Mouse (Mus musculus) forebrain, embryonic 14.5 days (tissue): ENCODE measurements at regions not wholly inside any gene's neighbourhood (a gene's known extent, or its start where the extent isn't known, plus 50 kb on each side); places are given as distances from the start of the nearest gene placed in this dataset.
A peak's percentile ranks its signal among the peaks of the same experiment; 100 is the strongest.

ENCODE experiments used
- ATAC-seq: fragments of 200-750 bp; cut with Nextera tagmentation; 2 replicates; pipeline ENCODE4 v1.8.0; 2017; ENCODE audit warnings: mild to moderate bottlenecking, moderate library complexity
- DNase-seq: peaks from one replicate; pipeline ENCODE4 v3.0.0-alpha.2; 2015; ENCODE audit warnings: low spot score
- H3K27ac ChIP-seq: fragments of 300-500 bp; sonication (generic); 2 replicates; pipeline ENCODE4 v1.5.1; 2014; ENCODE audit warnings: low read depth, mild to moderate bottlenecking, control low read depth, low read length, moderate library complexity
- H3K27me3 ChIP-seq: fragments of 300-500 bp; sonication (generic); replicated peaks from 2 replicates; pipeline ENCODE4 v1.6.1; 2014; ENCODE audit warnings: low read length, control low read depth, mixed read lengths; ENCODE audit not compliant: control insufficient read depth, insufficient read depth
- H3K36me3 ChIP-seq: fragments of 300-500 bp; sonication (generic); 2 replicates; pipeline ENCODE4 v1.6.1; 2014; ENCODE audit warnings: low read length, control low read depth; ENCODE audit not compliant: control insufficient read depth, insufficient read depth
- H3K4me1 ChIP-seq: fragments of 300-500 bp; sonication (generic); 2 replicates; pipeline ENCODE4 v1.6.1; 2014; ENCODE audit warnings: antibody characterized with exemption, low read length, control low read depth; ENCODE audit not compliant: control insufficient read depth, insufficient read depth
- H3K4me2 ChIP-seq: fragments of 300-500 bp; sonication (generic); 2 replicates; pipeline ENCODE4 v1.6.1; 2014; ENCODE audit warnings: mild to moderate bottlenecking, control low read depth, low read length
- H3K4me3 ChIP-seq: fragments of 300-500 bp; sonication (generic); 2 replicates; pipeline ENCODE4 v1.5.1; 2014; ENCODE audit warnings: low read depth, low read length, control low read depth
- H3K9ac ChIP-seq: fragments of 300-500 bp; sonication (generic); 2 replicates; pipeline ENCODE4 v1.6.1; 2014; ENCODE audit warnings: mild to moderate bottlenecking, low read length, control low read depth, moderate library complexity
- H3K9me3 ChIP-seq: fragments of 300-500 bp; sonication (generic); replicated peaks from 2 replicates; pipeline ENCODE4 v1.6.1; 2016; ENCODE audit warnings: low read length, control low read depth, mixed read lengths; ENCODE audit not compliant: control insufficient read depth
- WGBS: fragments of 180-500 bp; shearing (Covaris S2); extraction: QIAGEN DNeasy Blood & Tissue Kit; methylation state at CpG from one replicate; pipeline ENCODE4 v1.1.7; 2014; 5-methylcytosine and 5-hydroxymethylcytosine counted together

DNA sequence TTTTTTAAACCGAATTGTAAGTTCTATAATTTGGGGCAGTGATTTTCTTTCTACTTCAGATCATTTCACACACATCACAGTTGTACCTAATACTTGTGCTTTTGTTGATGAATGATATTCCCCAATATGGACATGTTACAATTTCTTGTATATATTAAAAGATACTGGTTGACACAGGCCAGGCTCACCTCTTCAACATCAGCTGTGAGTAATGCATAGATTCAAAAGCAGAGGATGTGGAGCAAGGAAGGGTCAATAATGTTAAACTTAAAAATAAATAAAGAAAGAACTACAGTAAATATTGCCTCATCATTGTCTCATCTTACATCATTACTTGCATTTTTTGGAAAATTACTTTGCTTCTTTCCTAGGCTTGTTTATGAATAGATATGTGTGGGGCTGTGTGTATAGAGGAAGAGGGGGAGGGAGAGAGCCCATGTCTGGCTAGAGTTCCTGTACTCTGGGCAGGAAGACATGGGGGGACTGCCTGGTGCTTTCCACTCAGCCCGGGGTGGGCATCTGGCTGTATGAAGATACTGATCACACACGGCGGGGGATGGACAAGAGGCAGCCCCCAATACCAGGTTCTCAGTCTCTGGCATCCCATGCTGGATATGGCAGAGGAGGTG lies 490.1 kb downstream of the Gm6377 start:
- H3K36me3 ChIP-seq = no peaks in the 10 kb centered on the region
- H3K9me3 ChIP-seq = no peaks in the 10 kb centered on the region
- ATAC-seq (no peak), DNase-seq (no peak)
- no peaks in the 10 kb centered on the region for H3K27me3 ChIP-seq
- H3K4me1 ChIP-seq = no peaks in the 10 kb centered on the region
- H3K27ac ChIP-seq = no peak overlapping the region
- H3K4me3 ChIP-seq = no peak overlapping the region
- WGBS = 83% methylated on average over 4 of the region's 4 CpGs
- no peak overlapping the region for H3K9ac ChIP-seq
- no peak overlapping the region for H3K4me2 ChIP-seq

DNA sequence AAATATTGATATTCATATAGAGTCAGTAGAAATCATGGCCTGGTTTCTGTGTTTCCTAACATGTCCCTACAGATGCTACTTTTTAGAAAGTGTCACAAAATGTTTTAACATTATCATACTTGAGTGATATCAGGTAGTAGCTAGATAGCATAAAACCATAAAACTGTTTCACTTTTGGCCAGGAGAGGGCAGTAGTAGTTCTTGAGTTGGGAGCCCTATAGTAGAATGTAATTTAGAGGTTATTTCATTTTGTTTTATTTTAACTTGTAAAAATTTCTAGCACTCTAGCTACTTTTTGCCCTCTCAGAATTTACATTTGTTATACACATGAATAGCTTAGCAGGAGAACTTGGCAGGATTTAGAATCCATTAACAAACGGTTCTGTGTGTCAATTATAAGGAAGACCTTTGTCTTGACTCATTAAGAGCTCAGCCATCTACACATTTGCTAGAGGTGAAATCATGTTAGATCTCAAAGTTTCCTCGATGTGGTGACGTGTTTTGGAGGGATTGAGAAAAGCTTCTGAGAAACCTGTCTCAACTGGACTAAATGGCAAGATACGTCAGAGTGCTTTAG lies 538.5 kb downstream of the Gm6377 start:
- Histone ChIP-seq H3K27me3 (no peaks in the 10 kb centered on the region), H3K27ac (no peak overlapping the region), H3K4me3 (no peak overlapping the region), H3K4me2 (no peak overlapping the region), H3K9me3 (no peaks in the 10 kb centered on the region), H3K9ac (no peak overlapping the region), H3K4me1 (no peaks in the 10 kb centered on the region), H3K36me3 (no peaks in the 10 kb centered on the region)
- DNase-seq = peak; percentile 72
- 31% methylated on average over 4 of the region's 4 CpGs for WGBS
- ATAC-seq = peak; percentile 66

DNA sequence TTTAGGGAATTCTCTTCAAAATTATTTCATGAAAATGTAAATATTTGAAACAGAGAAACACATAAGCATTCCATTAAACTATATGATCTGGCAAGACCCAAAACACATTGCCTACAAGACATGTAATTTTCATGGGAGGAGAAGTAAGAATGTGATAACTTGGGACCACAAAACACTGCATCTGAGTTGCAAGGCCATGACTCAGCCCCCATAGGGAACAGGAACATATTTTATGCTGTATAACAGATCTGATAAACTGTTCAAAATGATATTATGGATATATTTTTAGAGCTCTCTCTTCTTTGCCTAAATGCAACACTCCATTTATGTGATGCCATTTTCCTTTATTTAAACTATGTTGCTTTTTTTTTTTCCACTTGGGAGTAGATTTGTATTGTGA lies 539.4 kb downstream of the Gm6377 start:
- ATAC-seq (no peak), DNase-seq (no peak)
- no peaks in the 10 kb centered on the region for H3K27me3 ChIP-seq
- no peak overlapping the region for H3K27ac ChIP-seq
- no peaks in the 10 kb centered on the region for H3K9me3 ChIP-seq
- H3K4me3 ChIP-seq = no peak overlapping the region
- no peak overlapping the region for H3K4me2 ChIP-seq
- H3K9ac ChIP-seq = no peak overlapping the region
- no peaks in the 10 kb centered on the region for H3K4me1 ChIP-seq
- H3K36me3 ChIP-seq = no peaks in the 10 kb centered on the region
